Mouse (Mus musculus): ENCODE measurements around the gene G3bp2. TPM values are rescaled to one million over a fixed set of nuclear protein-coding genes. Genes with fewer than 3 reads are reported as not detected.
"Not testable (repeated sequence)": the region's sequence is repeated elsewhere in the genome, so short reads cannot be mapped to it uniquely, and the experiment has no call there.

The G3bp2 gene
- total RNA-seq (2015) (91.0 and 97.5 TPM in 2 replicates), total RNA-seq (2017) (122 and 128 TPM in 2 replicates)

- ATAC-seq (replicated peaks; ENCODE audit: poor library complexity): peak; percentile 89
These were observed at the start of gene G3bp2 for GRCm38 (mm10) chr5:92083417-92084038. G3bp2 (minus strand) TSS chr5:92083719.

- not testable (repeated sequence) for ATAC-seq (replicated peaks; ENCODE audit: poor library complexity)
These were observed 49.5 kb upstream of the G3bp2 start for GRCm38 (mm10) chr5:92133006-92133405.

- no peak for ATAC-seq (replicated peaks; ENCODE audit: poor library complexity)
These were observed 48.6 kb upstream of the G3bp2 start for GRCm38 (mm10) chr5:92132127-92132526.

- no peak for ATAC-seq (replicated peaks; ENCODE audit: poor library complexity)
These were observed 46.6 kb upstream of the G3bp2 start for GRCm38 (mm10) chr5:92130040-92130682.

GRCm38 (mm10) chr5:92129321-92129768 lies 45.8 kb upstream of the G3bp2 start:
- ATAC-seq (replicated peaks; ENCODE audit: poor library complexity): no peak

GRCm38 (mm10) chr5:92128570-92128969 lies 45.1 kb upstream of the G3bp2 start:
- ATAC-seq (replicated peaks; ENCODE audit: poor library complexity): peak; percentile 95

GRCm38 (mm10) chr5:92127751-92128150 lies 44.2 kb upstream of the G3bp2 start:
- ATAC-seq (replicated peaks; ENCODE audit: poor library complexity): no peak

- ATAC-seq (replicated peaks; ENCODE audit: poor library complexity): peak; percentile 67
These were observed 43.7 kb upstream of the G3bp2 start for GRCm38 (mm10) chr5:92127141-92127625.

- no peak for ATAC-seq (replicated peaks; ENCODE audit: poor library complexity)
These were observed 41.9 kb upstream of the G3bp2 start for GRCm38 (mm10) chr5:92125446-92125845.

- no peak for ATAC-seq (replicated peaks; ENCODE audit: poor library complexity)
These were observed 38.1 kb upstream of the G3bp2 start for GRCm38 (mm10) chr5:92121636-92122035.

- peak; percentile 98 for ATAC-seq (replicated peaks; ENCODE audit: poor library complexity)
These were observed 34.4 kb upstream of the G3bp2 start for GRCm38 (mm10) chr5:92117823-92118403.

GRCm38 (mm10) chr5:92114939-92115338 lies 31.4 kb upstream of the G3bp2 start:
- ATAC-seq (replicated peaks; ENCODE audit: poor library complexity): no peak

- ATAC-seq (replicated peaks; ENCODE audit: poor library complexity): peak; percentile 5; the same call in 1 of the 2 replicates
These were observed 30.7 kb upstream of the G3bp2 start for GRCm38 (mm10) chr5:92114223-92114622.

- no peak for ATAC-seq (replicated peaks; ENCODE audit: poor library complexity)
These were observed 30.0 kb upstream of the G3bp2 start for GRCm38 (mm10) chr5:92113484-92113883.

- ATAC-seq (replicated peaks; ENCODE audit: poor library complexity): no peak
These were observed 29.1 kb upstream of the G3bp2 start for GRCm38 (mm10) chr5:92112585-92112984.

- ATAC-seq (replicated peaks; ENCODE audit: poor library complexity): no peak
These were observed 28.7 kb upstream of the G3bp2 start for GRCm38 (mm10) chr5:92112175-92112574.

- ATAC-seq (replicated peaks; ENCODE audit: poor library complexity): no peak
These were observed 27.4 kb upstream of the G3bp2 start for GRCm38 (mm10) chr5:92110818-92111355.

GRCm38 (mm10) chr5:92107282-92107681 lies 23.8 kb upstream of the G3bp2 start:
- peak; percentile 73 for ATAC-seq (replicated peaks; ENCODE audit: poor library complexity)

- peak; percentile 86 for ATAC-seq (replicated peaks; ENCODE audit: poor library complexity)
These were observed 23.0 kb upstream of the G3bp2 start for GRCm38 (mm10) chr5:92106327-92107125.

- ATAC-seq (replicated peaks; ENCODE audit: poor library complexity): no peak
These were observed 20.4 kb upstream of the G3bp2 start for GRCm38 (mm10) chr5:92103816-92104415.

Data from megakaryocyte progenitor cell, adult 5-6 weeks (primary cell).